Mouse (Mus musculus): ENCODE results near the gene Rbpms2.

The Rbpms2 gene

DNA sequence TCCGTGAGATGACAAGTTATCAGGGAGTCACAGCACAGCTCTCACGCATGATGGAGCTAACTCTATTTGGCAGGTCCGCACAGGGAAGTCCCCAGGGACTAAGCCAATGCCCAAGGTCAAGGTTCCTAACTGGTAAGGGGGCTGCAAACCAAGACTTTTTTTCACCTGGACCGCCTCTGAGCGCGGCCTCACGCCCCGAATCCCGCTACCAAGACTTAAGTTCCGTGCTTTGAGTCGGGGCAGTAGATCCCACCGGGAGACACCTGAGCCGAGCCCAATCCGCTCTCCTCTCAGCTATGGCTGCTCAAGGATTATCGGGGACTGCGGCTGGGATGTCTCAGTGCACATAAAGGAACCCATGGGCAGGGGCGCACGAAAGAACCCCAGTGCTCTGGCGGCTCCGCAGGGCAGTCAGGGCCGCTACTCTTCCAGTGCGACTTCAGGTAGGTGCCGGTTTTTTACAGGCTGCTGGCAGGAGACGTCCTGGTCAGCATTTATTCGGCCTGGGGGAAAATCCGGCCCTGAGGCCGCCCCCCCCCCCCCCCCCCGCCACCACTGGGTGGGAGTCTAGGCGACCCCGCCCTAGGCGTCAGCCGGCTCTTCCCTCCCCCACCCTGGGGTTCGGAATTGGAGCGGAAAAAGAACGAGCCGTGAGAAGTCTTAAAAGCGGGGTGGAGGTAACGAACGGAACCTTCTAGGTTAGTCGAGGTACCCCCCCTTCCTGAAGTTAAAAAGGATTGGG lies at the start of gene Rbpms2:
Gene Rbpms2 (plus strand): TSS at position 624 of the 742 bp plus-strand sequence.
- DNase-seq (ENCODE audit: low spot score): no peak

DNA sequence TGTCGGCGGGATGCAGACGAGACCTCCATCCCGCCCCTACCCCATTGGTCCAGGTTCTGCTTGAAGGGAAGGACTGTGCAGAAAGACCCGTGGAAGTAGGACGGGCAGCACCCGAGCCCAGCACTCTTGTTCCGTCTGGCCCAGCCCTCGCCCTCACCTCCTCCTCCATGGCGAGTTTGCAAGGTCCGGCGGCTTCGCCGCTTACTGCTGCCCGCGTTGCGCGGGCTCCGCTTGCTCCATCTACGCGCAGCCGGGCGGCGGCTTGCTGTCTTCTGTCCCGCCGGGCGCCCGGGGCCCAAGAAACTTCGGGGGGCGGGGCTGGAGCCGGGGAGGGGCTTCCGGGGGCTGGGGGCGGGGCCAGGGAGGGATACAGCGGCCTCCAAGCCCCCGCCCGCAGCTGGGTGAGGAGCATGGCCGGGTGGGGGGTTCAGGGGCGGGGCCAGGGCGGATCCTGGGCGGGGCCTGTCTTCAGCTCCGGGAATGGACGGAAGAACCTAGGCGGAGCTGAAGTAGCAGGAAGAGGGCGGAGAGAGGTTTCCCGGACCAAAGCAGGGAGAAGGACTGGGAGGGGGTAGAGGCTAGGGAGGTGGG lies 49.6 kb upstream of the Rbpms2 start, which contains the start of gene Plekho2:
Gene Plekho2 (minus strand): TSS at position 260 of the 591 bp plus-strand sequence.
- peak; percentile 80 for DNase-seq (ENCODE audit: low spot score)

DNA sequence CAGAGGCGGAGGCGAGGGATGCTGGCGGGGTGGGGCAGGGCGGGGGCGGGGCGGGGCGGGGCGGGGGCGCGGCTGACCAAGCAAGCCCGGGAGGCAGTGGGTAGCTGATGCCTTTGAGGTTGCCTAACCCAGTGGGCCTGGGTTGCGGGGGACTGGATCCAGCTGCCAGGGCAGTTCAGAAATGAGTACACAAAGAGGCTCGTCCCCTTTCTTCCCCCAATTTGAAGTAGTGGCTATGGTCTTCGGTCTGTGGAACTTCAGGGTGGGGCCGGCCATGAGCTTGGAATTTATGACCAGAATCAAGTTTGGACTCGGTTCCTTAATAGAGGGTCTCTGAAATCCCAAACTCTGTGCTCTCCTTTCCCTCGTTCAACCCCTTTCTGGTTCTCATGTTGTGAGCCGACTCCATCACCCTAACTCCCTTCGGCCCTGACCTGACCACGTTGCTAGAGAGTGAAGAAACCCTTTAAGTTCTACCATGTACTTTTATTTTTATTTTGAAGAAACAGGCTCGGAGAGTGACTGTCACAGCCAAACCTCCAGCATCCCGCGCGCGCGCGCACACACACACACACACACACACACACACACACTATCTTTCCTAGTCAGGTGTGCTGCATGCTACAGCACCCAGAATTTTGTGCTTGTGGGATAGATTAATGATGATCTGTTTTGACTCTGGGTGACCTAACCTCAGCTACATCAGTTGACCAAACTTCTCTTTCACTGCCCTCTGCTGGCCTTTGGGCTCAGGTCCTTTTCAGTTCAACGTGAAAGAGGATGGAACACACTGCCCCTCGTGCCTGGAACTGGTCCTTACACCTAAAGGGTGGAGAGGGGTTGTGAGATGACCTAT lies 48.8 kb upstream of the Rbpms2 start:
- DNase-seq (ENCODE audit: low spot score): no peak

DNA sequence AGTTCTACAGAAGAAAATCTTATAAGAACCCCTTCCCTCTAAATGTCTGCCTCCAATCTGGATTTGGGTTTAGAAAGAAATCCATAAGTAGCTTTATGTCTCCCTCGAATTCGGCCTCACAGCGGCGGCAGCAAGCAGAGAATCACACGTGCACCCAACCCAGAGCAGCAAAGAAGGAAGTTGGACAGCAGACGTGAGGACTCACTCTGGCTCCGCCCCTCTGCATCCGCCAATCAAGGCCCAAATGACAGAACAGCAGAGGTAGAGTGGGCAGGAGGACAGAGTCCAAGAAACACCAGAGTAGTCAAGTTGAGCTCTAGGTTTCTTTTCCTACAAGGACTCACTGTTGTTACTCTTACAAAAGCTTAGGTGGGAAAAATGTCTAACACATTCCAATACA lies 46.4 kb upstream of the Rbpms2 start:
- DNase-seq (ENCODE audit: low spot score): no peak

DNA sequence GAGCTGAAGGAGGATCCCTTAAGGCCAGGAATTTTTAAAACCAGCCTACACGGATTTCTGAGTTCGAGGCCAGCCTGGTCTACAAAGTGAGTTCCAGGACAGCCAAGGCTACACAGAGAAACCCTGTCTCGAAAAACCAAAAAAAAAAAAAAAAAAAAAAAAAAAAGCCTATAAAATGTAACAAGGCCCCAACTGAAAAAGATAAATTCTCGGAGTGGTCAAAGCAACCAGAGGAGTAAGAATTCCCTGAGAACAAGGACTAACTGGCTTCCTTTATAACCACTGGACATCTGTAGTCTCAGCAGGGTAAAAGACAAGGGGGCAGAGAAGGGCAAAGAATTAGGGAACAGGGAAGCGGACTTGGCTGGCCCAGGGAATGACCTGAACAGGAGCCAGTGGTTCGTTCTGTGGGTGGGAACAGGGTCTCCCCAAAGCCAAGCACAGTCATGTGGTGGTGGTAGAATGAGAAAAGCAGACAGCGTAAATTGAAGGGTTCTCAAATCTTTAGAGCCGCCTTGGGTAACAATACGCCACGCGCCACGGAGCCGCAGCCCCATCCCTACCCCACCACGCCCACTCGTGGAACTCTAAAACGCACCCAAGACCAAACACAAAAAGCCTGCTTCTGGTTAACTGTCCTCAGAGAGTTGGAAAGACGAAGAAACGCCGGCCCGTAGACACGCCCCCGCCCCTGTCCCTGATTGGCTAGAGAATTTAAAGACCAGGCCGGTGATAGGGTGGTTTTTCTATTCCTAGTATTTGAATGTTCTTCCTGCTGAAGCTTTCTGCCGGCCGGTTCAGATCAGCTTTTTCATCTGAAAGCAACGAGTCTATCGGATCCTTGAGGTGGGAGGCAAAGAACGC lies 42.8 kb upstream of the Rbpms2 start, which contains the start of gene Pif1:
Gene Pif1 (plus strand): TSS at position 755 of the 864 bp plus-strand sequence.
- DNase-seq (ENCODE audit: low spot score): no peak

DNA sequence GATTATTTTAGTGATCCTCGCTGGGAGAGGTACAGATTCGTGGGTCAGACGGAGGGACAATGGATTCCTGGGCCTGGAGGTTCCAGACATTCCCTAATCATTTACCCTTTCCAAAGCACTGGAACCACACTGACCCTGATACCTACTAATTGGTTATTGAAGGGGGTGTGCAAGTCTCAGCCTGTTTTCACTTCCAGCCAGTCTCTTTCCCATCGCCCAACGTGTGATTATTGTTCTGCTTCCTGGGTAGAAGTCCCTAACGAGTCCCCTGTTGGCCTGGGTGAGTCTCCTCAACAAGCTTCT lies 42.2 kb upstream of the Rbpms2 start:
- no peak for DNase-seq (ENCODE audit: low spot score)

DNA sequence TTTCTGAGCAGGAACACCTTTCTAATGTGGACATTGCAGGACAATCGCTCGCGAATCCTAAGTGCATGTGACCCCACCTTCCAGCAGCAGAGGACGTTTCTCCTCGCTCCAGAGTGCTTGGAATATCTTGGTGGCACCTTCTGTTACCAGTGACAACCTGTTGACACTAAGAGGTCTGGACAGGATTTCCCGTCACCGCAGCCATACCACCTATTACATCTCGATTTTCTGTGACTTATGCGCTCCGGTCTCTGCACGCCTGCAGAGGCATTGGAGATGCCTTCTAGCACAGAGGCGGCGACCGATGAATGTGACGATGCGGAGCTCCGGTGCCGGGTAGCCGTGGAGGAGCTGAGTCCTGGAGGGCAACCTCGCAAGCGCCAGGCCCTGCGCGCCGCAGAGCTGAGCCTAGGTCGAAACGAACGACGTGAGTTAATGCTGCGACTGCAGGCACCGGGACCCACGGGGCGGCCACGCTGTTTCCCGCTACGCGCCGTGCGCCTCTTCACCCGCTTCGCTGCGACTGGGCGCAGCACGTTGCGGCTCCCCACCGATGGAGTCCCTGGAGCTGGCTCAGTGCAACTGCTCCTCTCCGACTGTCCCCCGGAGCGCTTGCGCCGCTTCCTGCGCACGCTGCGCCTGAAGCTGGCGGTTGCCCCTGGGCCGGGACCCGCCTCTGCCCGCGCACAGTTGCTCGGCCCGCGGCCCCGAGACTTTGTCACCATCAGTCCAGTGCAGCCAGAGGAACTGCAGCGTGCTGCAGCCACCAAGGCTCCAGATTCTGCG lies 41.7 kb upstream of the Rbpms2 start:
- DNase-seq (ENCODE audit: low spot score): no peak

DNA sequence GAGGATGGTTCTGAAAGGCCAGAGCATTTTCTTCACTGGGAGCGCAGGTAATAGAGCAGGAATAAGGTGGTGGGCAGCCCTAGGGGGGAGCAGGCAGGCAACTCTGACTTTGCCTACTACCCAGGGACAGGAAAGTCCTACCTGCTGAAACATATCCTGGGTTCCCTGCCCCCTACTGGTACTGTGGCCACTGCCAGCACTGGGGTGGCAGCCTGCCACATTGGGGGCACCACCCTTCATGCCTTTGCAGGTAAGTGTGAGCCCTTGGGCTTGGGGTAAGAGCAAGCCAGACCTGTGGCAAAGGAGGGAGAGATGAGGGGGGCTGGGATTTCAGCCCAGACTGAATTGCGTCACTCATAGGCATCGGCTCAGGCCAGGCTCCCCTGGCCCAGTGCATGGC lies 40.4 kb upstream of the Rbpms2 start:
- DNase-seq (ENCODE audit: low spot score): no peak

DNA sequence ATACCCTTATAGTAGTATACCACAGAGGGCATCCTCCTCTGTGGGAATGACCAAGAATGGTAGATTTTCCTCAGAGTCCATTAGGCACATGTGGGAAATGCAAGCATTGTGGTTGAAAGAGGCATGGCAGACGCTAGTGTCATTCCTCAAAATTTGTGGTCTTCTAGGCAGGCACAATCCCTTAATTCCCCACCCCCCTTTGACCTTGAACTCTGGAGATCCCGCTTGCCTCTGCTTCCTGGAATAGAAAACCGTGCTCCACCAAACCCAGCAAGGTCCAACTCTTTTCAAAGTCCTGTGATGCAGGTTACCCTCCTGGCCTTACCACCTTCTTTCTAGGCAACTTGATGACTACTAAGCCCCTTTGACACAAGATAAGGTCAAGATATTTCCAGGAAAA lies 36.7 kb upstream of the Rbpms2 start:
- no peak for DNase-seq (ENCODE audit: low spot score)

DNA sequence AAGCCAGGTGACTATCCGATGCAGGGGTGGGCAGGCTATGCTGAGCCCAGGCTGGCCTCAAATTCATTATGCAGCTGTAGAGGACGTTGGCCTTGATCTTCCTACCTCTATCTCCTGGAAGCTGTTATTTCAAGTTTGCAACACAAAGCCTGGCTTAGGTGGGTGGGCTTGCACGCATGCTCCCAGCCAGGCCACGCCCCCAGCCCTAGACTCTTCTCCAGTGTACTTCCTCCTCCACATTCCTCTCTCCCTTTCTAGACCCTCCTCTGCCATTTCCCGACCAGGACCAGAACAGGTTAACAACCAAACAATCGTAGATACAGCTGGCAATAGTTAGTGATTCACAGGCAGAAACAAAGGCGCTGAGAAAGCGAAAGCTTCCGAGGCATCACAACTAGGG lies 35.9 kb upstream of the Rbpms2 start:
- no peak for DNase-seq (ENCODE audit: low spot score)

DNA sequence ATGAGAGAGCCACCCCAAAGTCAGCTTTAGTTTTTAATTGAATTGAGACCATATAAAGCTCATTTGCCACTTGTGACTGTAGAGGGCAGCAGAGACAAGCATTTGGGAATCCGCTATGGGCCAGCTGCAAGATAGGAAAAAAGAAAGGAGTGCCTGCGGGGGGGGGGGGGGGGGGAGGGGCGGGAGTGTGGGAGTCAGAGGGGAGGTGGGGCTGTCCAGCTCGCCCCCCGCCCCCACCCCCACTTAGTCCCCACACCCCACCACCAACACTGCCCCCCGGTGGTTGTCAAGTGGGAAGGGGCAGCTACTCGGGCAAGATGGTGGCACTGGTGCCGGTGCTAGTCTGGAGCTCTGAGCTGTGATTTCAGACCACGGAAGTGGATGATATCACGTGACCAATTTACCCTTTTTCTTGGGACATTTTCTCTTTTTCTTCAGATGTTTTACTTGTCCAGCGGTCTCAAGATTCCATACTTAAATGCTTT lies 30.6 kb upstream of the Rbpms2 start:
- no peak for DNase-seq (ENCODE audit: low spot score)

DNA sequence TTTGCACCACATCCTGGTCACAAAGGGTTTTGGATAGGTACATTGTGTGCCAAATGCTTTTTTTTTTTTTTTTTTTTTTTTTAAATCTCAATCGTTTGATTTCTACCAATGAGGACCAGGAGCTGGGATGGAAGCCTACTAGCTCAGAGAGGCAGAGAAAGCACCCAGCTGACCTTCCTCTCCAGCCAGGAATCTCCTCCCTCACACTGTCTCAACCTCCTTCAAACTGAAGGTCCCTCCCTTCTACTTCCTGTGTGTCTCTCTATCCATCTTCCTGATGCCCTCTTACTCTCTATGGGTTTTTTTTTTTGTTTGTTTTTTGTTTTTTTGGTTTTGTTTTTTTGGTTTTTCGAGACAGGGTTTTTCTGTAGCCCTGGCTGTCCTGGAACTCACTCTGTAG lies 28.5 kb upstream of the Rbpms2 start:
- DNase-seq (ENCODE audit: low spot score): no peak

DNA sequence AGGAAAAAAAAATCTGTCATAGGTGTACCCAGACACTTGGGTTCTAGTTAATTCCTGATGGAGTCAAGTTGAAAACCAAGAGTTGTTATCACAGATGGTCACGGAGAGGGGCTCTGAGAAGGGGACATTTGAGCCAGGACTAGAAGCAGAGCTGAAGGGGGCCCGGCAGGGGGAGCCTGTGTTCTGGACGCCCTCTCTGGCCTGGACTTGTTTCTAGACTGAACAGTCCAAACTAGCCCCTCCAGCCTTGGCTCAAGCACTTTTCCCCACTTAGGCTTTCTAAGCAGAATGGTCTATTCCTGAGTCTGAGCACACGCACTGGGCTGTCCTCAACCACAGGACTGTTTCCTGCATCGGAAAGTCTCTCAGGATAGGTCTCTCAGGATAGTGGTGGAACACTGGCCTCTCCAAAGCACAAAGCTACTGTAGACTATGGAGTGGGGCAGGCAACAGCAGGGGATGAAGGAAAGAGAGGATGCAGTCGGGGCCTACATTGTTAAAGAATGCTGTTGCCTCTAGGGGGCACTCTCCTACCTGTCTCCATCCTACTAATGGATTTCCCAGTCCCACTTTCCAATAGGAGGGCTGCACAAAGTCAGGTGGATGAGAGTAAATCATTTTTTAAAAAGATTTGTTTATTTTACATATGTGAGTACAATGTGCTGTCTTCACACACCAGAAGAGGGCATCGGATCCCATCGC lies 25.9 kb upstream of the Rbpms2 start:
- DNase-seq (ENCODE audit: low spot score): no peak

DNA sequence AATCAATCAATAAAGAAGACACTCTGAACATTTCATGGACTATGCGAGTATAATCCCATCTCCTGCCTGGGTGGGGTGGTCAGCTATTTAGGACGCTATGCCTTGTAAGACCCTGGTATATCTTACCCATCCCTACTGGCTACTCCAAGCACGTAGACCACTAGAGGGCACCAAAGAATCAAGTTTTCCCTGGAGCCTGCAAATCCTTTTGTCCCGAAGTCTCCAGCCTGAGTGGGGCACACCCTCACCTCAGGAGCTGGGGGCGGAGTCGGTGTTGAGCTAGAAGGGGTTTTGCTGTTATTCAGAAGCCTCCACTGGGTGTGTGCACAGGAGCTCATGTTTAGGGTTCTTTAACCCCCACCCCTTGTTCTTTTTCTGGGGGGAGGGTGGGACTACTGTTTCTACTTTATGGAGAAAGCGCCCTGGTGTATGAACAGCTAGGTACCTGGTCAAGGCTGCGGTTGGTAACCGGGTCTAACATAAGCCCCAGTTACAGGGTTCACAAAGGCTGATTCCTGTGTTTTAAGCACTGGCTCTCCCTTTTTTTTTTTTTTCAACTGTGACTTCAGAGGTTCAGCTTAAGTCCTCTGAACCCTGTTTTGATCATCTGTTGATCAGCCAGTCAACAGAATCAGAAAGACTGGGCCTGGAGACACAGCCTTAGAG lies 23.8 kb upstream of the Rbpms2 start:
- no peak for DNase-seq (ENCODE audit: low spot score)

DNA sequence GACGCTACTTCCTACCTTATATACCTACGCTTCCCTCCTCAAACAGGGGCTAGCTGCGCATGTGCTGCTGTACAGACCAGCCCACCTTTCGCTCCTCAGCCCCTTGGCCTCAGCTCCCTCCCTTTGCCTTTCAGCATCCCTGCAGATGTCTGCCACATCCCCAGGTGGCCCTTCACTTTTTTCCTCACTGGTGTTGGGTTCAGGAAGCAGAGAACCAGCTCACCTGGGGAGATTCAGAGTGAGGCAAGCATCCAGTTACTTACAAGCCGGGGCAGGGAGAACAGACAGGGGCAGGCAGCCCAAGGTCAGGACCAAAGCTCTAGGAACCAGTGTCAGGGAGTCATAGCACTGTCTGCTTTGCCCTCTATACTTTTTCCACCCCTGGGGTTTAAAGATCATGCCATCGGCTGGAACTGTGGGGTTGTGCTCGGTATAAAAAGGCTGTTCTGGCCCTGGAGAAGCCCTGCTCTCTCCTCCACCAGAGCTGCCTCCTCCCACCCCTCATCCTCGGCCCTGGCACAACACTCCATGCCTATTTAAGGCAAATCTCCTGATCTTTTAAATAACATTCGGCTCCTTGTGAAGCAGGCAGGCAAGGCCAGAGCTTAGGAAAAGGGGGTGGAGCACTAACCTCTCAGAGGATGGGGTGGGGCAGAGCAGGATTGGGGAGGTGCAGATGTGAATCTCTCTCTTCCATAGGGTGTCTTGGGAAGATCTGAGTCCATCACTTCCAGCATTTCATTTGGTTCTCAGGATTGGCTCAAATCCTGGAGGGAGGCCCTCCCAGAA lies 22.9 kb upstream of the Rbpms2 start:
- DNase-seq (ENCODE audit: low spot score): no peak

DNA sequence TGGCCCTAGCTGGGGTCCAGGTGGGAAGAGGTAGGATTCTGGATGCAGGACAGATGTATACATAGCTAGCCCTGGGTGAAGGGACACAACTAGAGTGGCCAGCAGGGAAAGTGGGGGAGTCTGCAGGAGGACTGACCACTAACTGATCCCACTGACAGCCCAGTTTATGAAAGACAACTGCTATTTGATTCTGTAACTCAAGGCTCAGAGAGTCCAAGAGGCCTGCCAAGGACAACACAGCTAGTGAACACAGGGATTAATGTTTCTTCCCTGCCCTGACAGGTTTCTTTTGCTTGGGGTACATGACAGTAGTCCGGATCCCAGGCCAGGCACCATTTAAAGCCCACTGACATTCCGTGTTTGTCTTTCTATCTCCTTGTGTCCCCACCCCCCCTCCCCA lies 22.3 kb upstream of the Rbpms2 start:
- no peak for DNase-seq (ENCODE audit: low spot score)

DNA sequence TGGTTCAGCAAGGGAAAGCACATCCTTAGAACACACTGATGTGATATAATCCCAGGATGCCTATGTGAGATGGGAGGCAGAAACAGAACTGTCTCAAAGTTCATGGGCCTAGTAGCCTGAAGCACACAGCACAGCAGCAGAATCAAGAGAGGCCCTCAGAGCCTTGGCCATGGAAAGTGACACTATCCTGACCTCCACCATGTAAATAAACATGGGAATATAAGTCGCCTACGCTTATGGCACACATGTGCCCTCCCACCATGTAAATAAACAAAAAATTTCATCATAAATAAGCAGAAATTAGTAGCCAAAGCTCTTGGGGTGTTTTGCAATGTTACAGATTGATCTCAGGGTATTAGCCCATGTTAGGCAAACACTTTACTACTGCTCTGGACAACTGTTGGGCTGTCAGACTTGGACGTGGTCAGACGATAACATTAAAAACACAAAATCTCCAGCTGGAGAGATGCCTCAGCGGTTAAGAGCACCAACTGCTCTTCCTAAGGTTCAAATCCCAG lies 17.4 kb upstream of the Rbpms2 start:
- DNase-seq (ENCODE audit: low spot score): no peak

DNA sequence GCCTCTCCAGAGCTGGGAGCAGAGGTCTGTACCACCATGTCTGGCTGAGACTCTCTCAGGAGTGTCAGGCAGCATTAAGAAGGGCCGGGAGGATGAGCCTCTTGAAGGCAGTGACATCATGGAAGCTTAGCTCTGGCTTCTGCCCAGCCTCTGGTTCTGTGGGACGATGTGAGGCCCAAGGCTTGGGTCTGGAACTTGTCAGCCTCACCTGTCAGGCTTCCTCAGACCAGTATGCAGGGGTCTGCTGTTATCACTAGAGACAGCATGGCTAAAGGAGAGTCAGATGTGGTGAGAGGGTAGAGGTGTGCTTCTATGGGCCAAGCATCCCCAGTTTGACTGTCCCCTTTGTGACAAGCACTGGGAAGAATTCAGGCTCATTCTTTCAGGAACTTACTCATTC lies 16.4 kb upstream of the Rbpms2 start:
- DNase-seq (ENCODE audit: low spot score): no peak

DNA sequence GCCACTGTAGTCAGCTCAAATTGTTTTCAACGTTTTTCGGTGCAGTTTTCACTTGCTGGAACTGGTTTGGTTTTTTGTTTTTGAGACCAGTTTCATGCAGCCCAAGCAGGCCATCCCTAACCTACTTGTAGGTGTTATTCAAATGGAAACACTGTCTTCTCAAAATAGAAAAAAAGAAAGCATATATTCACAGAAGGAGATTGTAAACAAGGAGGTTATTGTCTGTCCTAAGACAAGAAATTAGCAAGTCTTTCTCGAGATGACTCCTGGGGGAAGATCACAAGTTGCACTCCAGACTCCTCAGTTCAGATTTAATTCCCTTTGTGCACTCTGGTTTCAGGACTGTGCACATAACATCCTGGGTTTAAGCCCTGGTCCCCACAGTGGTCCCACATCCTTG lies 10.1 kb upstream of the Rbpms2 start:
- DNase-seq (ENCODE audit: low spot score): no peak
